Mouse (Mus musculus): ENCODE results near the gene Caskin1. TPM values are rescaled to one million over a fixed set of nuclear protein-coding genes. Genes with fewer than 3 reads are reported as not detected.

Gene Caskin1
- polyA plus RNA-seq, 1 experiment from 2014 or later: 8.0 TPM

GRCm38 (mm10) chr17:24476022-24476776, 12.2 kb upstream of the Caskin1 start:
- Histone ChIP-seq H3K9me3 (ENCODE audit: control insufficient read depth, low read length) (no peaks in the 10 kb centered on the region), H3K4me2 (ENCODE audit: low read depth, low read length, severe bottlenecking) (no peak overlapping the region), H3K4me3 (ENCODE audit: low read depth, low read length) (no peak overlapping the region), H3K9ac (ENCODE audit: low read length) (no peak overlapping the region), H3K27ac (ENCODE audit: low read depth, low read length) (no peak overlapping the region), H3K27me3 (ENCODE audit: control insufficient read depth, insufficient read depth, low read length) (no peaks in the 10 kb centered on the region), H3K4me1 (replicated peaks; ENCODE audit: control insufficient read depth, insufficient read depth, low read length) (peaks cover 14% of the 10 kb centered on the region), H3K36me3 (ENCODE audit: control insufficient read depth, insufficient read depth, low read length) (peaks cover 5% of the 10 kb centered on the region; the same call in 1 of the 2 replicates)
- WGBS: 92% methylated on average over 10 of the region's 10 CpGs
- ATAC-seq (replicated peaks; ENCODE audit: low FRiP score): no peak
- DNase-seq (ENCODE audit: low spot score): no peak

- ATAC-seq (replicated peaks; ENCODE audit: low FRiP score) (no peak), DNase-seq (ENCODE audit: low spot score) (no peak)
- no peaks in the 10 kb centered on the region for H3K27me3 ChIP-seq (ENCODE audit: control insufficient read depth, insufficient read depth, low read length)
- H3K4me1 ChIP-seq (replicated peaks; ENCODE audit: control insufficient read depth, insufficient read depth, low read length): peaks cover 7% of the 10 kb centered on the region
- peaks cover 5% of the 10 kb centered on the region; the same call in 1 of the 2 replicates for H3K36me3 ChIP-seq (ENCODE audit: control insufficient read depth, insufficient read depth, low read length)
- no peak overlapping the region for H3K4me3 ChIP-seq (ENCODE audit: low read depth, low read length)
- H3K4me2 ChIP-seq (ENCODE audit: low read depth, low read length, severe bottlenecking): peak overlapping the region; percentile 53; the same call in 1 of the 2 replicates
- WGBS: 92% methylated on average over 20 of the region's 20 CpGs
- H3K9me3 ChIP-seq (ENCODE audit: control insufficient read depth, low read length): no peaks in the 10 kb centered on the region
- H3K27ac ChIP-seq (ENCODE audit: low read depth, low read length): no peak overlapping the region
- H3K9ac ChIP-seq (ENCODE audit: low read length): no peak overlapping the region
Observed at GRCm38 (mm10) chr17:24477053-24477984, 11.1 kb upstream of the Caskin1 start.

GRCm38 (mm10) chr17:24477985-24478600, 10.3 kb upstream of the Caskin1 start:
- H3K4me3 ChIP-seq (ENCODE audit: low read depth, low read length): peak overlapping the region; percentile 75
- 51% methylated on average over 11 of the region's 11 CpGs for WGBS
- ATAC-seq (replicated peaks; ENCODE audit: low FRiP score) (peak; percentile 28), DNase-seq (ENCODE audit: low spot score) (no peak)
- H3K36me3 ChIP-seq (ENCODE audit: control insufficient read depth, insufficient read depth, low read length): peaks cover 5% of the 10 kb centered on the region; the same call in 1 of the 2 replicates
- peak overlapping the region; percentile 89 for H3K9ac ChIP-seq (ENCODE audit: low read length)
- peaks cover 5% of the 10 kb centered on the region for H3K4me1 ChIP-seq (replicated peaks; ENCODE audit: control insufficient read depth, insufficient read depth, low read length)
- H3K4me2 ChIP-seq (ENCODE audit: low read depth, low read length, severe bottlenecking): peak overlapping the region; percentile 53
- H3K27ac ChIP-seq (ENCODE audit: low read depth, low read length): no peak overlapping the region
- H3K27me3 ChIP-seq (ENCODE audit: control insufficient read depth, insufficient read depth, low read length): no peaks in the 10 kb centered on the region
- H3K9me3 ChIP-seq (ENCODE audit: control insufficient read depth, low read length): no peaks in the 10 kb centered on the region

GRCm38 (mm10) chr17:24478663-24479380, 9.6 kb upstream of the Caskin1 start, which contains the start of gene Mlst8:
Gene Mlst8, minus strand, starts transcription at chr17:24479078.
- peaks cover 5% of the 10 kb centered on the region; the same call in 1 of the 2 replicates for H3K36me3 ChIP-seq (ENCODE audit: control insufficient read depth, insufficient read depth, low read length)
- DNase-seq (ENCODE audit: low spot score) (peak; percentile 99), ATAC-seq (replicated peaks; ENCODE audit: low FRiP score) (peak; percentile 91)
- WGBS: under 1% methylated on average over 48 of the region's 48 CpGs
- H3K4me2 ChIP-seq (ENCODE audit: low read depth, low read length, severe bottlenecking): peak within 1 kb of the TSS; percentile 53
- H3K4me3 ChIP-seq (ENCODE audit: low read depth, low read length): peak within 1 kb of the TSS; percentile 75
- peaks cover 5% of the 10 kb centered on the region for H3K4me1 ChIP-seq (replicated peaks; ENCODE audit: control insufficient read depth, insufficient read depth, low read length)
- H3K27ac ChIP-seq (ENCODE audit: low read depth, low read length): peak within 1 kb of the TSS; percentile 94
- no peaks in the 10 kb centered on the region for H3K9me3 ChIP-seq (ENCODE audit: control insufficient read depth, low read length)
- H3K27me3 ChIP-seq (ENCODE audit: control insufficient read depth, insufficient read depth, low read length): no peaks in the 10 kb centered on the region
- H3K9ac ChIP-seq (ENCODE audit: low read length): peak within 1 kb of the TSS; percentile 89

GRCm38 (mm10) chr17:24479431-24479830, 9.0 kb upstream of the Caskin1 start:
- peaks cover 5% of the 10 kb centered on the region; the same call in 1 of the 2 replicates for H3K36me3 ChIP-seq (ENCODE audit: control insufficient read depth, insufficient read depth, low read length)
- H3K27me3 ChIP-seq (ENCODE audit: control insufficient read depth, insufficient read depth, low read length): no peaks in the 10 kb centered on the region
- peak overlapping the region; percentile 75 for H3K4me3 ChIP-seq (ENCODE audit: low read depth, low read length)
- DNase-seq (ENCODE audit: low spot score): no peak
- WGBS: 38% methylated on average over 1 of the region's 1 CpGs
- no peak overlapping the region for H3K27ac ChIP-seq (ENCODE audit: low read depth, low read length)
- H3K4me1 ChIP-seq (replicated peaks; ENCODE audit: control insufficient read depth, insufficient read depth, low read length): peaks cover 5% of the 10 kb centered on the region
- peak overlapping the region; percentile 53; the same call in 1 of the 2 replicates for H3K4me2 ChIP-seq (ENCODE audit: low read depth, low read length, severe bottlenecking)
- H3K9ac ChIP-seq (ENCODE audit: low read length): no peak overlapping the region
- ATAC-seq (replicated peaks; ENCODE audit: low FRiP score): no peak
- H3K9me3 ChIP-seq (ENCODE audit: control insufficient read depth, low read length): no peaks in the 10 kb centered on the region

- DNase-seq (ENCODE audit: low spot score) (no peak), ATAC-seq (replicated peaks; ENCODE audit: low FRiP score) (no peak)
- H3K27me3 ChIP-seq (ENCODE audit: control insufficient read depth, insufficient read depth, low read length): no peaks in the 10 kb centered on the region
- no peak overlapping the region for H3K4me3 ChIP-seq (ENCODE audit: low read depth, low read length)
- no peak overlapping the region for H3K27ac ChIP-seq (ENCODE audit: low read depth, low read length)
- no peak overlapping the region for H3K4me2 ChIP-seq (ENCODE audit: low read depth, low read length, severe bottlenecking)
- peaks cover 5% of the 10 kb centered on the region; the same call in 1 of the 2 replicates for H3K36me3 ChIP-seq (ENCODE audit: control insufficient read depth, insufficient read depth, low read length)
- 65% methylated on average over 3 of the region's 3 CpGs for WGBS
- H3K9me3 ChIP-seq (ENCODE audit: control insufficient read depth, low read length): no peaks in the 10 kb centered on the region
- peaks cover 5% of the 10 kb centered on the region for H3K4me1 ChIP-seq (replicated peaks; ENCODE audit: control insufficient read depth, insufficient read depth, low read length)
- no peak overlapping the region for H3K9ac ChIP-seq (ENCODE audit: low read length)
Observed at GRCm38 (mm10) chr17:24480201-24480826, 8.1 kb upstream of the Caskin1 start.

GRCm38 (mm10) chr17:24481027-24481815, 7.2 kb upstream of the Caskin1 start:
- DNase-seq (ENCODE audit: low spot score) (no peak), ATAC-seq (replicated peaks; ENCODE audit: low FRiP score) (no peak)
- Histone ChIP-seq H3K4me3 (ENCODE audit: low read depth, low read length) (no peak overlapping the region), H3K4me2 (ENCODE audit: low read depth, low read length, severe bottlenecking) (no peak overlapping the region), H3K4me1 (replicated peaks; ENCODE audit: control insufficient read depth, insufficient read depth, low read length) (peaks cover 5% of the 10 kb centered on the region), H3K36me3 (ENCODE audit: control insufficient read depth, insufficient read depth, low read length) (peaks cover 5% of the 10 kb centered on the region; the same call in 1 of the 2 replicates), H3K27me3 (ENCODE audit: control insufficient read depth, insufficient read depth, low read length) (no peaks in the 10 kb centered on the region), H3K9ac (ENCODE audit: low read length) (no peak overlapping the region), H3K27ac (ENCODE audit: low read depth, low read length) (no peak overlapping the region), H3K9me3 (ENCODE audit: control insufficient read depth, low read length) (no peaks in the 10 kb centered on the region)
- WGBS: 94% methylated on average over 20 of the region's 20 CpGs
